Mouse (Mus musculus) CH12.LX (cell line): ENCODE data around the gene Gria2. TPM values are rescaled to one million over a fixed set of nuclear protein-coding genes. Genes with fewer than 3 reads are reported as not detected.

Source experiments
- DNase-seq: peaks from one replicate; pipeline ENCODE4 v3.0.0-alpha.2; 2013; ENCODE audit errors: extremely low read depth
- H3K27ac ChIP-seq: 2 replicates; pipeline ENCODE4 v1.5.1; 2012; ENCODE audit warnings: low read depth, mild to moderate bottlenecking, control low read depth, moderate library complexity; ENCODE audit not compliant: insufficient read depth
- H3K27me3 ChIP-seq: replicated peaks from 2 replicates; pipeline ENCODE3; 2012; ENCODE audit warnings: inconsistent platforms
- H3K36me3 ChIP-seq, 2 experiments: replicated peaks in 1 of 2; 2 replicates each; pipeline versions ENCODE3 to v1.6.1; 2012; ENCODE audit warnings: inconsistent platforms in 1 of 2, low read length in 1 of 2, mild to moderate bottlenecking in 1 of 2, mixed read lengths in 1 of 2, moderate library complexity in 1 of 2; ENCODE audit not compliant: control insufficient read depth in 1 of 2, insufficient read depth in 1 of 2
- H3K4me1 ChIP-seq, 2 experiments: 2 replicates each; pipeline ENCODE4 v1.6.1; 2012; ENCODE audit warnings: inconsistent platforms in 1 of 2, moderate library complexity in 1 of 2; ENCODE audit not compliant: insufficient read depth in 2 of 2, control insufficient read depth in 1 of 2
- H3K4me2 ChIP-seq: 2 replicates; pipeline ENCODE4 v1.6.1; 2012; ENCODE audit warnings: low read depth, mild to moderate bottlenecking, control low read depth; ENCODE audit not compliant: poor library complexity, insufficient read depth, severe bottlenecking
- H3K4me3 ChIP-seq, 3 experiments: fragments of 150-350 bp in 1 of 3; sonication (generic) in 1 of 3; replicated peaks in 1 of 3; 2 replicates each; pipeline versions ENCODE3 to v1.5.1; 2011 to 2012; ENCODE audit warnings: low read depth in 2 of 3, low read length in 2 of 3, mild to moderate bottlenecking in 2 of 3, moderate library complexity in 2 of 3, control low read depth in 1 of 3, improper control_type of control experiment in 1 of 3, inconsistent platforms in 1 of 3, mixed read lengths in 1 of 3; ENCODE audit not compliant: poor library complexity in 1 of 3
- H3K79me2 ChIP-seq: replicated peaks from 2 replicates; pipeline ENCODE4 v1.6.1; 2012; ENCODE audit warnings: mild to moderate bottlenecking, moderate library complexity; ENCODE audit not compliant: control insufficient read depth, poor library complexity, insufficient read depth, severe bottlenecking; ENCODE audit errors: extremely low read depth
- H3K9ac ChIP-seq: 2 replicates; pipeline ENCODE4 v1.6.1; 2012; ENCODE audit warnings: low read depth, mild to moderate bottlenecking, control low read depth, moderate library complexity; ENCODE audit not compliant: insufficient read depth
- H3K9me3 ChIP-seq: replicated peaks from 2 replicates; pipeline ENCODE3; 2012; ENCODE audit warnings: low read length, inconsistent platforms, mixed read lengths
- CHD2 ChIP-seq: IDR thresholded peaks from 2 replicates; pipeline ENCODE4 v1.6.1; 2011; ENCODE audit warnings: low read length, improper control_type of control experiment
- E2F4 ChIP-seq: IDR thresholded peaks from 2 replicates; pipeline ENCODE4 v1.6.1; 2011; ENCODE audit warnings: low read depth, low read length, improper control_type of control experiment; ENCODE audit not compliant: insufficient replicate concordance
- ELF1 ChIP-seq: IDR thresholded peaks from 2 replicates; pipeline ENCODE4 v1.6.1; 2014; ENCODE audit warnings: low read depth, mild to moderate bottlenecking, inconsistent platforms, low read length, improper control_type of control experiment
- HCFC1 ChIP-seq: IDR thresholded peaks from 2 replicates; pipeline ENCODE4 v1.6.1; 2012; ENCODE audit warnings: low read depth, mild to moderate bottlenecking, inconsistent platforms, low read length, improper control_type of control experiment
- IRF4 ChIP-seq: IDR thresholded peaks from 2 replicates; pipeline ENCODE4 v1.6.1; 2014; ENCODE audit warnings: low read depth, mild to moderate bottlenecking, inconsistent platforms, low read length, improper control_type of control experiment
- MAX ChIP-seq: IDR thresholded peaks from 2 replicates; pipeline ENCODE4 v1.6.1; 2011; ENCODE audit warnings: low read length, improper control_type of control experiment
- MEF2A ChIP-seq: IDR thresholded peaks from 2 replicates; pipeline ENCODE4 v1.6.1; 2014; ENCODE audit warnings: low read depth, mild to moderate bottlenecking, inconsistent platforms, low read length, improper control_type of control experiment, borderline replicate concordance
- MYC ChIP-seq: IDR thresholded peaks from 2 replicates; pipeline ENCODE4 v1.6.1; 2011; ENCODE audit warnings: low read depth, mild to moderate bottlenecking, improper control_type of control experiment, low read length
- NRF1 ChIP-seq: IDR thresholded peaks from 2 replicates; pipeline ENCODE4 v1.6.1; 2014; ENCODE audit warnings: low read depth, mild to moderate bottlenecking, inconsistent platforms, low read length, improper control_type of control experiment, moderate library complexity
- POLR2A ChIP-seq: IDR thresholded peaks from 2 replicates; pipeline ENCODE4 v1.6.1; 2011; ENCODE audit warnings: low read depth, mild to moderate bottlenecking, improper control_type of control experiment, low read length
- POLR2AphosphoS2 ChIP-seq: IDR thresholded peaks from 2 replicates; pipeline ENCODE4 v1.6.1; 2011; ENCODE audit warnings: low read depth, low read length, improper control_type of control experiment
- RAD21 ChIP-seq: IDR thresholded peaks from 2 replicates; pipeline ENCODE4 v1.6.1; 2011; ENCODE audit warnings: low read depth, mild to moderate bottlenecking, low read length, improper control_type of control experiment, moderate library complexity
- SIN3A ChIP-seq: IDR thresholded peaks from 2 replicates; pipeline ENCODE4 v1.6.1; 2012; ENCODE audit warnings: low read length, improper control_type of control experiment, inconsistent platforms
- SMC3 ChIP-seq: IDR thresholded peaks from 2 replicates; pipeline ENCODE4 v1.6.1; 2011; ENCODE audit warnings: low read depth, low read length, improper control_type of control experiment
- TBP ChIP-seq: conservative IDR thresholded peaks from 2 replicates; pipeline ENCODE4 v1.6.1; 2011; ENCODE audit warnings: low read depth, low read length, improper control_type of control experiment
- TCF12 ChIP-seq: IDR thresholded peaks from 2 replicates; pipeline ENCODE4 v1.6.1; 2014; ENCODE audit warnings: low read depth, mild to moderate bottlenecking, inconsistent platforms, low read length, improper control_type of control experiment
- UBTF ChIP-seq: IDR thresholded peaks from 2 replicates; pipeline ENCODE4 v1.6.1; 2012; ENCODE audit warnings: low read depth, mild to moderate bottlenecking, inconsistent platforms, low read length, improper control_type of control experiment, moderate library complexity
- USF2 ChIP-seq: conservative IDR thresholded peaks from 2 replicates; pipeline ENCODE4 v1.6.1; 2011; ENCODE audit warnings: low read depth, low read length, improper control_type of control experiment
- ZC3H11A ChIP-seq: IDR thresholded peaks from 2 replicates; pipeline ENCODE4 v1.6.1; 2012; ENCODE audit warnings: low read depth, mild to moderate bottlenecking, inconsistent platforms, low read length, improper control_type of control experiment
- ZKSCAN1 ChIP-seq: IDR thresholded peaks from 2 replicates; pipeline ENCODE4 v1.6.1; 2012; ENCODE audit warnings: low read depth, inconsistent platforms, low read length, improper control_type of control experiment, borderline replicate concordance
- ZMIZ1 ChIP-seq: IDR thresholded peaks from 2 replicates; pipeline ENCODE4 v1.6.1; 2012; ENCODE audit warnings: low read depth, mild to moderate bottlenecking, inconsistent platforms, low read length, improper control_type of control experiment
- dilution Hi-C: fragments of 300-500 bp; cut with MboI; formaldehyde crosslinking; loops from 2 replicates; pipeline ENCODE4 v1.14.3; 2020; ENCODE audit warnings: low sequenced_read_pairs; ENCODE audit not compliant: extremely low pct_unique_long_range_greater_than_20kb, extremely low pct_ligation_motif_present
- in situ Hi-C: fragments of 300-500 bp; cut with MboI; formaldehyde crosslinking; loops from 3 replicates; pipeline ENCODE4 v1.14.3; 2019; ENCODE audit warnings: low sequenced_read_pairs, low pct_ligation_motif_present, low pct_unique_long_range_greater_than_20kb, mixed read lengths
- polyA plus RNA-seq: library from polyadenylated mRNA; unstranded; fragments of >175 nt; gene quantifications from 2 replicates; pipeline ENCODE4 v1.2.1, GENCODE M21; 2012; ENCODE audit warnings: low read depth; ENCODE audit not compliant: insufficient read length
- total RNA-seq, 2 experiments: library from RNA; depleted of rRNA; stranded (reverse); fragments of 300-350 nt in 1 of 2; fragments of >200 nt in 1 of 2; gene quantifications; 2 replicates each; pipeline ENCODE4 v1.2.3; 2012 to 2014

The Gria2 gene
- total RNA-seq (2012; rRNA removed) (not detected in 2 replicates), total RNA-seq (2014; rRNA removed) (not detected in 2 replicates), polyA plus RNA-seq (not detected in 2 replicates)

DNA sequence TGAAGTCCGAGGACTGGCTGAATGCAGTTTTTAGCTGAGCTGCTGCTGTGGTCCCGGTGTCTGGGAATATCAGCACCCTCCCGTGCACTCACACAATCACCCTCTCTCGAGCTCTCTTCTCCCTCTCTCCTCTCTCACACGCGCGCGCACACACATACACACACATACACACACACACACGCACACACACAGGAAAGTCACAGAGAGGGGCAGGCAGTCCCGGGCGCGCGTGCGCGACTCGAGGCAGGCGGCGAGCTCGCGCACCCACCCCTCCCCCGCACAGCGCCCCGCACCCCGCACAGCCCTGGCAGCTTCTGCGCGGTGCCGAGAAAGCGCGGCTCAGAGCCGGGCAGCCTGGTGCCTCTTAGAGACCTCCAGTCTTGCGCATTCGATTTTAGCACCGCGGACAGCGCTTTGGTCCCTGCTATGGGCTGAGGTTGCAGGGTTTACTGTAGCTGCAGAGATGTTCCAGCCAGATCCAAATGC is at the start of gene Gria2:
Gene Gria2 (minus strand): TSS at position 240 of the 486 bp plus-strand sequence.
- no peak for DNase-seq
- Histone ChIP-seq H3K9ac (no peak within 1 kb of the TSS), H3K4me1 (no peaks in the 10 kb centered on the region), H3K27me3 (no peaks in the 10 kb centered on the region), H3K27ac (no peak within 1 kb of the TSS), H3K4me3 (no peak within 1 kb of the TSS), H3K9me3 (no peaks in the 10 kb centered on the region), H3K36me3 (no peaks in the 10 kb centered on the region), H3K4me2 (no peak within 1 kb of the TSS), H3K79me2 (no peaks in the 10 kb centered on the region)
- in situ Hi-C loops = no loop called here
- dilution Hi-C loops = no loop called here
- TF ChIP-seq MEF2A (no peak), UBTF (no peak), ZC3H11A (no peak)

DNA sequence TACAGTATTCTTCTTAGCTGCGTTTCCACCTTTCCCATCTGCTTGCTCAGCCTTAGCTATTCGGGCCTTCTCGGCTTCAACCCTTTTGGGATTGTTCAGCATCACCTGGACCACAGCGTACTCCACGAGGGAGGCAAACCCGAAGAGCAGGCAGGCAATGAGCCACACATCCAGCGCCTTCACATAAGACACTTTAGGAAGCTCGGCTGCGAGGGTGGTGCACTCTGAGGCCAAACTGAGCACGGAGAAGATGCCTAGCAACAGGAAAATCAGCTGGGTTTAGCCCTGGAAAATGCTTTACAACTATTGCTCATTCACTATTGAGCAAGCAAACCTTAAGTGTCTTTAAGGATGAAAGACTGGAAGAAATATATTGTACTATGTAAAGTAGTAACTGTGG is 48.3 kb upstream of the Gria2 start:
- H3K4me3 ChIP-seq = no peak overlapping the region
- no peaks in the 10 kb centered on the region for H3K27me3 ChIP-seq
- no peak overlapping the region for H3K9ac ChIP-seq
- H3K79me2 ChIP-seq = no peaks in the 10 kb centered on the region
- no peaks in the 10 kb centered on the region for H3K36me3 ChIP-seq
- dilution Hi-C loops (no loop called here), in situ Hi-C loops (no loop called here)
- H3K4me1 ChIP-seq = no peaks in the 10 kb centered on the region
- no peak for DNase-seq
- no peak overlapping the region for H3K27ac ChIP-seq
- H3K4me2 ChIP-seq = no peak overlapping the region
- H3K9me3 ChIP-seq = no peaks in the 10 kb centered on the region
- TF ChIP-seq MAX = no peak
- TF ChIP-seq ELF1 = no peak
- TF ChIP-seq USF2 = no peak
- TF ChIP-seq POLR2AphosphoS2 = no peak
- no peak for TF ChIP-seq NRF1
- TF ChIP-seq E2F4 = no peak
- no peak for TF ChIP-seq ZKSCAN1
- TF ChIP-seq HCFC1 = no peak
- no peak for TF ChIP-seq UBTF
- no peak for TF ChIP-seq POLR2A
- TF ChIP-seq MEF2A = no peak
- no peak for TF ChIP-seq MYC
- TF ChIP-seq TCF12 = no peak
- TF ChIP-seq RAD21 = no peak
- no peak for TF ChIP-seq ZMIZ1
- no peak for TF ChIP-seq CHD2
- TF ChIP-seq IRF4 = no peak
- no peak for TF ChIP-seq SMC3
- no peak for TF ChIP-seq SIN3A
- TF ChIP-seq TBP = no peak
- TF ChIP-seq, all 38 proteins: peak for 0
